Mouse (Mus musculus): Measurements from ENCODE around the gene Dip2a. TPM values are rescaled to one million over a fixed set of nuclear protein-coding genes. Genes with fewer than 3 reads are reported as not detected.

Gene Dip2a
- total RNA-seq (2023), result 5.8 to 8.5 TPM (median 6.7 TPM) in 4 replicates

DNA sequence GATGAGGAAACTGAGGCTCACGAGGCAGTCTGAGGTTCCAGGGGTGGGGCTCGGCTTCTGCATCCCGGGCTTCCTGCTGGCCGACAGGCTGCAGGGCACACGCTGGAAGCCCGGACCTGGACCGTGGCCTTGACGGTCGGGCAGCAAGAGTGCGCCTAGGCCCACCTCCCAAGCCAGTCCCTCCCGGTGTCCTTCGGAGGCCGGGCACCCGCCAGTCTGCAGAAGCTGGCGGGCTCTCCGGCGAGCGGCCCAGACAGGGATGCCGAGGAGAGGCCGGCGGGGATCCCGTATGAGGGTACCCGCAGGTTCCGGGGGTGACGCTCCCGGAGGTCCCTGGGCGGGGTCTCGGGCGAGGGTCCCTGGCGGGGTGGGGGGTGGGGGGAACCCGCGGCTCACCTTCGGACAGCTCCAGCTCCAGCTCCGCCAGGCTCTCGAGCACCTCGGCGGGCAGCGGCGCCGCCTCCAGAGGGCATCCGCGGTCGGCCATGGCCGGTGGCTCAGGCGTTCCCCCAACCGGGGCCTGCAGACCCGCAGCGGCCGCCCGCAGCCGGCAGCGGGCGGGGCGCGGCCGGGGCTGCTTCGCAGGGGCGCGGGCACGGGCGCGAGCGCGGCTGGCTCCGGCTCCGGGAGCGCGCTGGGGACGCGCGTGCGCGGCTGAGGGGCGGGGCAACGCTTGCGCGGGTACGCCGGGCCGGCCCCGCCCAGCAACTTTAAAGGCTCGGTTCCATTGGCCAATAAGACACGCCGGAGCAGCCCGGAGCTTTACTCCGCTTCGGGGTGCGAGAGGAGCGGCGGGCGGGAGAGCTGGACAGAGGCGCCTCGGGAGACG is at the start of gene Dip2a:
Gene Dip2a (minus strand): TSS at position 581 of the 829 bp plus-strand sequence.

GRCm38 (mm10) chr10:76253536-76253935 is 91.6 kb downstream of the Dip2a start, which contains the start of gene S100b:
Gene S100b (plus strand): TSS chr10:76253853.

GRCm38 (mm10) chr10:76237341-76238225 is 107.5 kb downstream of the Dip2a start, which contains the start of gene Prmt2:
Gene Prmt2 (minus strand): TSS chr10:76237865.

Other genes with a start within 250 kb of the Dip2a start
- 0.18 TPM in 1 of 4 replicates, not detected in the others for gene Slc5a4b, start 234.3 kb downstream of the Dip2a start, total RNA-seq (2023)
- not detected in 4 replicates for gene Slc5a4a, start 197.8 kb downstream of the Dip2a start, total RNA-seq (2023)
- gene Prmt2, start 107.4 kb downstream of the Dip2a start, total RNA-seq (2023), result 7.9 to 10.5 TPM (median 9.1 TPM) in 4 replicates
- gene S100b, start 91.4 kb downstream of the Dip2a start, total RNA-seq (2023), result not detected in 4 replicates
- gene AC141477.1, start 95.2 kb upstream of the Dip2a start, total RNA-seq (2023), result 5.2 to 28.2 TPM (median 11.7 TPM) in 4 replicates
- 57.8 to 72.5 TPM (median 63.6 TPM) in 4 replicates for gene Pcnt, start 97.5 kb upstream of the Dip2a start, total RNA-seq (2023)
- gene 2610028H24Rik, start 103.8 kb upstream of the Dip2a start, total RNA-seq (2023), result not detected in 4 replicates
- 66.9 to 82.3 TPM (median 73.1 TPM) in 4 replicates for gene Mcm3ap, start 123.6 kb upstream of the Dip2a start, total RNA-seq (2023)
- 1.2 to 2.1 TPM (median 1.6 TPM) in 4 replicates for gene Ybey, start 123.8 kb upstream of the Dip2a start, total RNA-seq (2023)
- 11.9 to 28.3 TPM (median 18.9 TPM) in 4 replicates for gene Lss, start 186.3 kb upstream of the Dip2a start, total RNA-seq (2023)
- gene Spatc1l, start 217.0 kb upstream of the Dip2a start, total RNA-seq (2023), result not detected in 4 replicates
- gene Ftcd, start 230.4 kb upstream of the Dip2a start, total RNA-seq (2023), result not detected in 4 replicates

All from B cell, adult 62 days (primary cell).